Mouse (Mus musculus): Measurements from ENCODE around the gene Invs. TPM values are rescaled to one million over a fixed set of nuclear protein-coding genes. Genes with fewer than 3 reads are reported as not detected.
A peak's percentile ranks its signal among the peaks of the same experiment; 100 is the strongest.

Invs gene
- polyA plus RNA-seq, 1 experiment = 3.1 TPM

- no peaks in the 10 kb centered on the region for H3K27me3 ChIP-seq (ENCODE audit: control insufficient read depth, insufficient read depth, insufficient read length)
- TF ChIP-seq CEBPB (IDR thresholded peaks at IDR 0.05; ENCODE audit: insufficient read depth, poor library complexity, severe bottlenecking) (no peak), MYOG (IDR thresholded peaks at IDR 0.05; ENCODE audit: control insufficient read depth in 1 of 3, insufficient read depth in 1 of 3, insufficient read length in 2 of 3, low read depth in 2 of 3) (no peak), TCF12 (IDR thresholded peaks at IDR 0.05; ENCODE audit: insufficient read depth, poor library complexity, severe bottlenecking) (no peak), MAX (IDR thresholded peaks at IDR 0.05; ENCODE audit: low read depth) (no peak), SRF (IDR thresholded peaks at IDR 0.05; ENCODE audit: control insufficient read depth, insufficient read length, low read depth) (no peak), POLR2A (IDR thresholded peaks at IDR 0.05; ENCODE audit: insufficient read length, low read depth) (no peak), USF1 (IDR thresholded peaks at IDR 0.05; ENCODE audit: low read depth) (no peak), MYOD1 (IDR thresholded peaks at IDR 0.05; ENCODE audit: control insufficient read depth in 1 of 3, insufficient read length in 2 of 3, low read depth in 2 of 3) (no peak), POLR2AphosphoS2 (IDR thresholded peaks at IDR 0.05; ENCODE audit: insufficient read length, low read depth) (no peak), REST (IDR thresholded peaks at IDR 0.05; ENCODE audit: insufficient read depth, insufficient read length) (no peak), TCF3 (IDR thresholded peaks at IDR 0.05; ENCODE audit: insufficient read length, low read depth) (no peak), E2F4 (IDR thresholded peaks at IDR 0.05; ENCODE audit: insufficient read depth) (no peak)
- H3K4me2 ChIP-seq (ENCODE audit: low read depth) = peak overlapping the region; percentile 94
- H3K79me2 ChIP-seq (ENCODE audit: control insufficient read depth, insufficient read depth) = peaks cover 36% of the 10 kb centered on the region
- H3ac ChIP-seq (ENCODE audit: control insufficient read depth, insufficient read length) = peak overlapping the region; percentile 40
- peak overlapping the region; percentile 65 for H3K4me3 ChIP-seq
- H3K36me3 ChIP-seq (ENCODE audit: control insufficient read depth, insufficient read depth) = peaks cover 23% of the 10 kb centered on the region
Observed at GRCm38 (mm10) chr4:48472052-48472791, 192.7 kb downstream of the Invs start.

DNA sequence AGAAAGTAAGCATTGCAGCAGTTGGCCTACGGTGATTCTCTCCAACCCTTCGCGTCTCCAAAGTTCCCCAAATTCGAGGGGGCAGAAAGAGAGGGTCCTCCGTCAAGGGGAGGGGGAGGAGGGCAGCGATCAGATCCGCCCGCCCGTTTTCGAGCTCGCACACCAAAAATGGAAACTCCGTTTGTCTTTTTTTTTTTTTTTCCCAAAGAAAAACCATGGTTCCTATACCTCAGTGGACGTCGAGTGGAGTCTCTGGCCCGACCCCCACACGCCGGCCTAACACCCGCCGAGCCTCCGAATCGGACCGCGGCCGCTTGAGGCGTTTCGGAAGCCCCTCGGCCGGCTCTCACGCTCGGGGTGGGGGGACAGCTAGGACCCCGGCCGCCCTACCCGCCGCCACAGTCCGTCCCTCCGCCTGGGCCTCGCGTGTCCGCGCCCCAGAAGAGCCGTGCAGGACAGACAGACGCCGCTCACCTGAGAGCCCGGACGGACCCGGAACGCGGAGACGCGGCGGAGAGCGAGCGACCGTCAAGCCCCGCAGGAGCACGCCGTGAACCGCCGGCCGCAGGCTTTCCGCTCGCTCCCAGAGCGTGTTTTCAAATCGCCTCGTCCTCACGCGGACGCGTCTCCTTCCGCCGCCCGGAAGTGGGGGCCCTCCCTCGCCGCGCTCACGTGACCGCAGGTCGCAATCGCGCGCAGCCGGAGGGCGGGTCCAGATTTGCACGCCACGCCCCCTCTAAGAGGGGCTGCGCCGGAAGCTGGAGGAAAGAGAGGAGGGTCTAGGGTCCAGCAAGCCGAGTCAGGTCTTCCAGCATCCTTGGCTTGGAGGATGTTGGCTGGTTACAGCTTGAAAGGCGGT is 193.5 kb downstream of the Invs start, which contains the start of gene Tex10:
Gene Tex10 (minus strand): TSS at position 668 of the 859 bp plus-strand sequence.
- H3ac ChIP-seq (ENCODE audit: control insufficient read depth, insufficient read length) = peak within 1 kb of the TSS; percentile 40
- no peaks in the 10 kb centered on the region for H3K27me3 ChIP-seq (ENCODE audit: control insufficient read depth, insufficient read depth, insufficient read length)
- peaks cover 15% of the 10 kb centered on the region for H3K36me3 ChIP-seq (ENCODE audit: control insufficient read depth, insufficient read depth)
- peak within 1 kb of the TSS; percentile 65 for H3K4me3 ChIP-seq
- peaks cover 34% of the 10 kb centered on the region for H3K79me2 ChIP-seq (ENCODE audit: control insufficient read depth, insufficient read depth)
- H3K4me2 ChIP-seq (ENCODE audit: low read depth) = peak within 1 kb of the TSS; percentile 94
- TF ChIP-seq MAX (IDR thresholded peaks at IDR 0.05; ENCODE audit: low read depth) = no peak
- TF ChIP-seq MYOG (IDR thresholded peaks at IDR 0.05; ENCODE audit: control insufficient read depth in 1 of 3, insufficient read depth in 1 of 3, insufficient read length in 2 of 3, low read depth in 2 of 3) = no peak
- TF ChIP-seq CEBPB (IDR thresholded peaks at IDR 0.05; ENCODE audit: insufficient read depth, poor library complexity, severe bottlenecking) = no peak
- peak; percentile 82 for TF ChIP-seq POLR2AphosphoS2 (IDR thresholded peaks at IDR 0.05; ENCODE audit: insufficient read length, low read depth)
- TF ChIP-seq TCF12 (IDR thresholded peaks at IDR 0.05; ENCODE audit: insufficient read depth, poor library complexity, severe bottlenecking) = no peak
- TF ChIP-seq REST (IDR thresholded peaks at IDR 0.05; ENCODE audit: insufficient read depth, insufficient read length) = no peak
- TF ChIP-seq USF1 (IDR thresholded peaks at IDR 0.05; ENCODE audit: low read depth) = peak; percentile 93
- TF ChIP-seq MYOD1 (IDR thresholded peaks at IDR 0.05; ENCODE audit: control insufficient read depth in 1 of 3, insufficient read length in 2 of 3, low read depth in 2 of 3) = no peak
- peak; percentile 92 for TF ChIP-seq POLR2A (IDR thresholded peaks at IDR 0.05; ENCODE audit: insufficient read length, low read depth)
- no peak for TF ChIP-seq SRF (IDR thresholded peaks at IDR 0.05; ENCODE audit: control insufficient read depth, insufficient read length, low read depth)
- TF ChIP-seq E2F4 (IDR thresholded peaks at IDR 0.05; ENCODE audit: insufficient read depth) = peak; percentile 54
- TF ChIP-seq TCF3 (IDR thresholded peaks at IDR 0.05; ENCODE audit: insufficient read length, low read depth) = no peak

- H3ac ChIP-seq (ENCODE audit: control insufficient read depth, insufficient read length) = peak overlapping the region; percentile 40
- no peaks in the 10 kb centered on the region for H3K27me3 ChIP-seq (ENCODE audit: control insufficient read depth, insufficient read depth, insufficient read length)
- H3K36me3 ChIP-seq (ENCODE audit: control insufficient read depth, insufficient read depth) = peaks cover 9% of the 10 kb centered on the region
- H3K79me2 ChIP-seq (ENCODE audit: control insufficient read depth, insufficient read depth) = peaks cover 30% of the 10 kb centered on the region
- peak overlapping the region; percentile 65 for H3K4me3 ChIP-seq
- peak overlapping the region; percentile 94 for H3K4me2 ChIP-seq (ENCODE audit: low read depth)
- TF ChIP-seq MYOD1 (IDR thresholded peaks at IDR 0.05; ENCODE audit: control insufficient read depth in 1 of 3, insufficient read length in 2 of 3, low read depth in 2 of 3) (no peak), MAX (IDR thresholded peaks at IDR 0.05; ENCODE audit: low read depth) (no peak), POLR2AphosphoS2 (IDR thresholded peaks at IDR 0.05; ENCODE audit: insufficient read length, low read depth) (no peak), SRF (IDR thresholded peaks at IDR 0.05; ENCODE audit: control insufficient read depth, insufficient read length, low read depth) (no peak), MYOG (IDR thresholded peaks at IDR 0.05; ENCODE audit: control insufficient read depth in 1 of 3, insufficient read depth in 1 of 3, insufficient read length in 2 of 3, low read depth in 2 of 3) (no peak), TCF3 (IDR thresholded peaks at IDR 0.05; ENCODE audit: insufficient read length, low read depth) (no peak), POLR2A (IDR thresholded peaks at IDR 0.05; ENCODE audit: insufficient read length, low read depth) (no peak), USF1 (IDR thresholded peaks at IDR 0.05; ENCODE audit: low read depth) (no peak), REST (IDR thresholded peaks at IDR 0.05; ENCODE audit: insufficient read depth, insufficient read length) (no peak), TCF12 (IDR thresholded peaks at IDR 0.05; ENCODE audit: insufficient read depth, poor library complexity, severe bottlenecking) (no peak), E2F4 (IDR thresholded peaks at IDR 0.05; ENCODE audit: insufficient read depth) (no peak), CEBPB (IDR thresholded peaks at IDR 0.05; ENCODE audit: insufficient read depth, poor library complexity, severe bottlenecking) (no peak)
Observed at GRCm38 (mm10) chr4:48473651-48474011, 194.1 kb downstream of the Invs start.

- H3K4me2 ChIP-seq (ENCODE audit: low read depth) = no peak overlapping the region
- H3K27me3 ChIP-seq (ENCODE audit: control insufficient read depth, insufficient read depth, insufficient read length) = no peaks in the 10 kb centered on the region
- no peaks in the 10 kb centered on the region for H3K36me3 ChIP-seq (ENCODE audit: control insufficient read depth, insufficient read depth)
- H3K4me3 ChIP-seq = no peak overlapping the region
- no peaks in the 10 kb centered on the region for H3K79me2 ChIP-seq (ENCODE audit: control insufficient read depth, insufficient read depth)
- TF ChIP-seq POLR2A (IDR thresholded peaks at IDR 0.05; ENCODE audit: insufficient read length, low read depth) (no peak), MYOG (IDR thresholded peaks at IDR 0.05; ENCODE audit: control insufficient read depth in 1 of 3, insufficient read depth in 1 of 3, insufficient read length in 2 of 3, low read depth in 2 of 3) (no peak), TCF12 (IDR thresholded peaks at IDR 0.05; ENCODE audit: insufficient read depth, poor library complexity, severe bottlenecking) (no peak)
- no peak overlapping the region for H3ac ChIP-seq (ENCODE audit: control insufficient read depth, insufficient read length)
Observed at GRCm38 (mm10) chr4:48481287-48481686, 201.7 kb downstream of the Invs start.

Other genes with a start within 250 kb of the Invs start
- 0.32 TPM for gene Nr4a3, start 234.6 kb upstream of the Invs start, polyA plus RNA-seq (2012; fragmentation: generic; extraction: Trizol)
- 7.4 TPM for gene Stx17, start 154.8 kb upstream of the Invs start, polyA plus RNA-seq (2012; fragmentation: generic; extraction: Trizol)
- gene Erp44, start 202 bp upstream of the Invs start, polyA plus RNA-seq (2012; fragmentation: generic; extraction: Trizol) = 22.7 TPM
- gene Tex10, start 193.7 kb downstream of the Invs start, polyA plus RNA-seq (2012; fragmentation: generic; extraction: Trizol) = 11.3 TPM